Mouse (Mus musculus) CD8-positive naive resting alpha-beta T cell, adult 57 days (primary cell): ENCODE measurements around the gene Dmxl2. TPM values are rescaled to one million over a fixed set of nuclear protein-coding genes. Genes with fewer than 3 reads are reported as not detected.

Source experiments
- total RNA-seq: library from RNA; stranded (reverse); gene quantifications from one replicate; pipeline ENCODE4 v1.2.4, GENCODE M21; 2023

Gene Dmxl2
- 0.49 TPM for total RNA-seq

GRCm38 (mm10) chr9:54501453-54502110 lies at the start of gene Dmxl2:
Dmxl2 (minus strand) TSS chr9:54501626.

GRCm38 (mm10) chr9:54538684-54539083 lies 37.3 kb upstream of the Dmxl2 start, which contains the start of gene Sh2d7:
Sh2d7 (plus strand) TSS chr9:54538984.

Other genes with a start within 250 kb of the Dmxl2 start
- gene Cyp19a1, start 233.5 kb downstream of the Dmxl2 start, total RNA-seq: not detected
- not detected for gene Gldn, start 215.1 kb downstream of the Dmxl2 start, total RNA-seq
- not detected for gene Sh2d7, start 37.4 kb upstream of the Dmxl2 start, total RNA-seq
- gene Cib2, start 58.6 kb upstream of the Dmxl2 start, total RNA-seq: 0.49 TPM
- gene Idh3a, start 84.7 kb upstream of the Dmxl2 start, total RNA-seq: 48.6 TPM
- gene Acsbg1, start 160.2 kb upstream of the Dmxl2 start, total RNA-seq: 18.8 TPM
- 25.4 TPM for gene Dnaja4, start 197.2 kb upstream of the Dmxl2 start, total RNA-seq
- 44.9 TPM for gene Wdr61, start 232.9 kb upstream of the Dmxl2 start, total RNA-seq